ENCODE assay signal across 9 mouse cellular contexts in genomic region chr5:41763731-41764721, GRCm38 (mm10). TPM values are rescaled to one million over a fixed set of nuclear protein-coding genes. Genes with fewer than 3 reads are reported as not detected.
DNase-seq lines count a peak whose midpoint lies in the region; ATAC-seq and TF ChIP-seq lines count a peak whose summit lies in the region.
"Had no signal": no experiment of that assay in that cellular context is flagged by ENCODE, and none has a peak within 500 bp of the region (broad histone marks: within the 10 kb centered on the region; RNA-seq: fewer than 3 reads in every experiment).

TSS of gene Nkx3-2 (minus strand) at chr5:41764501.

- H3K27ac ChIP-seq in kidney, embryonic 15.5 days = no peak within 1 kb of the TSS
- H3K27ac ChIP-seq in intestine, embryonic 15.5 days = peak within 1 kb of the TSS; percentile 75
- H3K27ac ChIP-seq in neural tube, embryonic 14.5 days (ENCODE audit: low read depth, low read length) = no peak within 1 kb of the TSS
- no peak within 1 kb of the TSS for H3K27ac ChIP-seq in kidney, adult 2 months (ENCODE audit: insufficient read depth, low read depth, low read length)
- H3K27ac ChIP-seq: liver, embryonic 14.5 days had no signal

- H3K27me3 ChIP-seq in kidney, embryonic 15.5 days = peaks cover 94% of the 10 kb centered on the region
- peaks cover 67% of the 10 kb centered on the region for H3K27me3 ChIP-seq in intestine, embryonic 15.5 days (replicated peaks)
- H3K27me3 ChIP-seq in neural tube, embryonic 14.5 days (ENCODE audit: control insufficient read depth, insufficient read depth, low read length) = peaks cover 73% of the 10 kb centered on the region
- peaks cover 9% of the 10 kb centered on the region for H3K27me3 ChIP-seq in kidney, adult 2 months (replicated peaks; ENCODE audit: control insufficient read depth, insufficient read depth, low read length)

- no peak within 1 kb of the TSS for H3K9ac ChIP-seq in kidney, embryonic 15.5 days
- H3K9ac ChIP-seq in intestine, embryonic 15.5 days = peak within 1 kb of the TSS; percentile 50
- no peak within 1 kb of the TSS for H3K9ac ChIP-seq in neural tube, embryonic 14.5 days (replicated peaks; ENCODE audit: low read depth, low read length)
- H3K9ac ChIP-seq: liver, embryonic 14.5 days had no signal

- peak within 1 kb of the TSS; percentile 57 for H3K4me2 ChIP-seq in kidney, embryonic 15.5 days
- H3K4me2 ChIP-seq in intestine, embryonic 15.5 days (replicated peaks) = peak within 1 kb of the TSS; percentile 80
- peak within 1 kb of the TSS; percentile 37 for H3K4me2 ChIP-seq in neural tube, embryonic 14.5 days (ENCODE audit: low read depth, low read length)

- no peaks in the 10 kb centered on the region for H3K9me3 ChIP-seq in kidney, embryonic 15.5 days (replicated peaks)
- H3K9me3 ChIP-seq in intestine, embryonic 15.5 days = no peaks in the 10 kb centered on the region
- no peaks in the 10 kb centered on the region for H3K9me3 ChIP-seq in neural tube, embryonic 14.5 days (ENCODE audit: control insufficient read depth, low read length)

- H3K4me3 ChIP-seq in kidney, embryonic 15.5 days (replicated peaks) = peak within 1 kb of the TSS; percentile 38
- peak within 1 kb of the TSS; percentile 54 for H3K4me3 ChIP-seq in intestine, embryonic 15.5 days (replicated peaks)
- peak within 1 kb of the TSS; percentile 23 for H3K4me3 ChIP-seq in neural tube, embryonic 14.5 days (ENCODE audit: low read depth, low read length)
- H3K4me3 ChIP-seq in kidney, adult 2 months (ENCODE audit: insufficient read depth, low read depth, low read length) = no peak within 1 kb of the TSS

- no peaks in the 10 kb centered on the region for H3K36me3 ChIP-seq in kidney, embryonic 15.5 days
- H3K36me3 ChIP-seq in intestine, embryonic 15.5 days = no peaks in the 10 kb centered on the region
- H3K36me3 ChIP-seq in neural tube, embryonic 14.5 days (ENCODE audit: control insufficient read depth, insufficient read depth, low read length) = no peaks in the 10 kb centered on the region
- H3K36me3 ChIP-seq in kidney, adult 2 months (ENCODE audit: control insufficient read depth, insufficient read depth, low read length) = no peaks in the 10 kb centered on the region

- under 1% methylated on average over 73 of the region's 79 CpGs for WGBS in kidney, embryonic 15.5 days
- 0% methylated on average over 78 of the region's 79 CpGs for WGBS in intestine, embryonic 15.5 days
- WGBS in neural tube, embryonic 14.5 days = under 1% methylated on average over 77 of the region's 79 CpGs
- 1% methylated on average over 77 of the region's 79 CpGs for WGBS in kidney, adult 2 months

- no peak for TF ChIP-seq POLR2A in kidney, adult 2 months (IDR thresholded peaks at IDR 0.05; ENCODE audit: low read depth, low read length)

- TF ChIP-seq CTCF in kidney, adult 2 months (conservative IDR thresholded peaks at IDR 0.05; ENCODE audit: insufficient read depth, insufficient read length, low read depth, low read length) = no peak

- no peak for DNase-seq in kidney, postnatal 36 days
- peak; percentile 59 for DNase-seq in embryo, embryonic 11.5 days (ENCODE audit: low read depth, low spot score)
- DNase-seq in adipocyte (ENCODE audit: low spot score) = no peak
- DNase-seq in right cerebral cortex, postnatal 25 days = no peak
- DNase-seq in kidney, adult 2 months = no peak

- H3K4me1 ChIP-seq in kidney, embryonic 15.5 days = peaks cover 42% of the 10 kb centered on the region
- H3K4me1 ChIP-seq in intestine, embryonic 15.5 days (replicated peaks) = peaks cover 22% of the 10 kb centered on the region
- H3K4me1 ChIP-seq in neural tube, embryonic 14.5 days (ENCODE audit: control insufficient read depth, insufficient read depth, low read length) = peaks cover 19% of the 10 kb centered on the region
- no peaks in the 10 kb centered on the region for H3K4me1 ChIP-seq in kidney, adult 2 months (ENCODE audit: control insufficient read depth, insufficient read depth, low read length)

- ATAC-seq in kidney, embryonic 15.5 days (replicated peaks; ENCODE audit: low FRiP score) = peak; percentile 57
- peak; percentile 75 for ATAC-seq in intestine, embryonic 15.5 days
- ATAC-seq in neural tube, embryonic 14.5 days (ENCODE audit: low read depth) = peak; percentile 14; the same call in 1 of the 2 replicates

RNA-seq across cellular contexts. Expression of gene Nkx3-2, which starts in this region (rescaled TPM):
- polyA plus RNA-seq in kidney, embryonic 15.5 days (2015; fragmentation: Nextera tagmentation; extraction: Ambion mirVana) = not detected in 2 replicates
- polyA plus RNA-seq in intestine, embryonic 15.5 days (2015; fragmentation: Nextera tagmentation; extraction: Ambion mirVana) = 2.6 and 2.9 TPM in 2 replicates
- polyA plus RNA-seq in neural tube, embryonic 14.5 days (2014; fragmentation: Nextera tagmentation; extraction: Ambion mirVana) = not detected in 2 replicates
- polyA plus RNA-seq in kidney, adult 2 months (2012; rRNA removed) = not detected in 2 replicates

Comparison
In these comparisons a context has a peak if more than half of its experiments do, and no peak if none do; other contexts are left out.
1. Peak in ATAC-seq, H3K4me3 ChIP-seq and H3K4me2 ChIP-seq in kidney, embryonic 15.5 days; RNA of the gene not detected or under 1 TPM.
2. Peak in ATAC-seq, H3K4me3 ChIP-seq and H3K4me2 ChIP-seq in neural tube, embryonic 14.5 days; RNA of the gene not detected or under 1 TPM.
3. ATAC-seq: peak in every context shown above with its lines; median percentile 75 in intestine, embryonic 15.5 days; 57 in kidney, embryonic 15.5 days; 14 in neural tube, embryonic 14.5 days.